Mouse (Mus musculus) liver, embryonic 14.5 days (tissue): ENCODE measurements around the gene Cog4.

ENCODE experiments used
- CTCF ChIP-seq: IDR thresholded peaks from 2 replicates; pipeline ENCODE4 v1.5.1; 2016; ENCODE audit warnings: antibody characterized with exemption, low read depth, control low read depth
- EP300 ChIP-seq: IDR thresholded peaks from 2 replicates; pipeline ENCODE4 v1.6.1; 2016; ENCODE audit warnings: antibody characterized with exemption, low read depth

GRCm38 (mm10) chr8:110906682-110907081 is 60.3 kb downstream of the Cog4 start:
- TF ChIP-seq CTCF (no peak), EP300 (no peak)
